Mouse (Mus musculus) activated CD4-positive, CD25-positive, alpha-beta regulatory T cell, adult 4 months (primary cell): ENCODE measurements around the gene Vmn2r57. TPM values are rescaled to one million over a fixed set of nuclear protein-coding genes. Genes with fewer than 3 reads are reported as not detected.
"Not testable (repeated sequence)": the region's sequence is repeated elsewhere in the genome, so short reads cannot be mapped to it uniquely, and the experiment has no call there.

Source experiments
- ATAC-seq: one replicate; pipeline ENCODE4 v1.8.0; 2017
- polyA plus RNA-seq, 2 experiments: library from polyadenylated mRNA; unstranded; fragments of 100-300 nt; shearing (Covaris generic); gene quantifications; one replicate each; pipeline ENCODE4 v1.2.1; 2017

The Vmn2r57 gene
- under 1 TPM in 1 of 2 experiments, not detected in 1; 0.32 TPM for polyA plus RNA-seq

GRCm38 (mm10) chr7:41448596-41448995 lies at the start of gene Vmn2r57:
TSS of gene Vmn2r57 (minus strand) at chr7:41448696.
- ATAC-seq: not testable (repeated sequence)

DNA sequence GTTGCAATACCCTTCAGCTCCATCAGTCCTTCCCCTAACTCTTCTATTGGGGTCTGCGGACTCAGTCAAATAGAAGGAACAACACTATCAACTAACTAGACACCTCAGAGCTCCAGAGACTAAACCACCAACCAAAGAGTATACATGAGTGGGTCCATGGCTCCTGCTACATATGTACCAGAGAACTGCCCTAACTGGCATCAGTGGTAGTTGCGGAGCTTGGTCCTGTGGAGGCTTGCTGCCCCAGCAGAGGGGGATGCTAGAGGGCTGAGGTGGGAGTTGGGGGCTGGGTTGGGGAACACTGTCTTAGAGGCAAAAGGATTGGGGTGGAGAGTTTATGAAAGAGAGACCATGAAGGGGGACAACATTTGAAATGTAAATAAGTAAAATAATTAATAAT lies 49.4 kb upstream of the Vmn2r57 start:
- no peak for ATAC-seq

GRCm38 (mm10) chr7:41451864-41452263 lies 3.4 kb upstream of the Vmn2r57 start:
- no peak for ATAC-seq

DNA sequence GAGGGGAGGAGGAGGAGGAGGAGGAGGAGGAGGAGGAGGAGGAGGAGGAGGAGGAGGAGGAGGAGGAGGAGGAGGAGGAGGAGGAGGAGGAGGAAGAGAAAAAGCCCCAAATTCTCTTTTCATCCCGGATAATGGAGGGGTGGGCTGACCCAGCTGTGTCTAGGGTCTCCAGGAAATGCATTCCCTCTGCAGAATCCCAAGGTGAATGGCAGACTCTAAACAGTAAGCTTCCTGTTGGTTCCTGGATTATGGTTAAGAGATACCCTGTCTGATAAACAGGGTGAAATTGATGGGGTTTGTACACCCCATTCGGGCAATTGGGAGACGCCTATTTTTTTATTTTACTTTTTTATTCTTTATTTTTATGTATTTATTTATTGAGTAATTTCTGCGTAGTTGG lies 54.4 kb downstream of the Vmn2r57 start:
- no peak for ATAC-seq

DNA sequence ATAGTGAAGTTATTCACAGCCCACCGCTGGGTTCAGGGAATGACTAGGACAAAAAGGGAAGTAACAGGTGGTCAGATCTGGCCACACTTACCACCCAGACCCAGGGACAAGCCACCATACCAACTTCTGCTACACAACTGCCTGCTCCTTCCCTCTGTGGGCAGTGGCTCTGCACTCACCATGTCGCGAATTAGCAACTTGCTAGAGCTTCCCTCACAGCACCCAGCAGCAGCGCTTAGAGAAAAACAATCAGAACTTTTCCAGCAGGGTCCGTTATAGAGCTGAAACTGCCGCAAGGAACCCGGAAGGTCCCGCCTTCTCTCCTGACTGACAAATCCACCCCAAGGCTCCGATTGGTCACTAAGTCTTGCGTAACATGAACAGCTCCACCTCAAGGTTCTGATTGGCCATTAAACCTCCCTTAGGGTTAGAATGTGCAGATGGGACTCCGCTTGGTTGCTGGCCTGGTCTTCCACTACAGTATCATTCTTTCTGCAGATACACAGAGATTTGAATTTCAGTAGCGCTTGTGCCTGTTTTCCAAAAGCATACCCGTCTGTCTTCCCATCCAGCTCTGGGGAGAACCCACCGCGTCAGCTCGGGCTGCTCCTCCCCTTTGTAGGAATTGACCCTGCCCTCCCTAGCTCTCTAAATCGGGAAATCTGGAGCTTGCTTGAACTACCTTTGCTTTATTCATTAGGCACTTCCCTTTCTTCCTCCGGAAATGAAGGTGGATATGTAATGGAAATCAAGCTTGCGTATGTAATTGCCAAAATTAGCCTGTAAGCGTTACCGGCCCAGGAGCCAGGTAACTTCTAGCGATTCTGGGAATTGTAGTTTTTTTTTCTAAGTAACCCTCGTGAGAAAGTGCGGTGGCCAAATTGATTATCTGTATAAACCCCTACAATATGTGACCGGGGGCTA lies 55.2 kb downstream of the Vmn2r57 start, which contains the start of gene AI987944:
Gene AI987944, minus strand, starts transcription at position 332 of the 924 bp plus-strand sequence.
- peak; percentile 97 for ATAC-seq

Other genes starting within 250 kb of the Vmn2r57 start
- 10 to 100 TPM; 43.0 to 45.0 TPM for gene AI987944, start 55.3 kb downstream of the Vmn2r57 start, polyA plus RNA-seq
- gene Gm20449, start 50.7 kb upstream of the Vmn2r57 start, polyA plus RNA-seq: not detected
- 10 to 100 TPM; 16.0 to 17.4 TPM for gene AW146154, start 51.2 kb upstream of the Vmn2r57 start, polyA plus RNA-seq
- gene Gm6871, start 125.0 kb upstream of the Vmn2r57 start, polyA plus RNA-seq: not detected
- 10 to 100 TPM; 16.1 to 19.1 TPM for gene 2610021A01Rik, start 150.5 kb upstream of the Vmn2r57 start, polyA plus RNA-seq
- gene Zfp788, start 184.5 kb upstream of the Vmn2r57 start, polyA plus RNA-seq: 1 to 10 TPM; 9.2 to 9.7 TPM